Mouse (Mus musculus): ENCODE data around the gene Gm13420.
A peak's percentile ranks its signal among the peaks of the same experiment; 100 is the strongest.
"Not testable (repeated sequence)": the region's sequence is repeated elsewhere in the genome, so short reads cannot be mapped to it uniquely, and the experiment has no call there.

Gm13420 gene

DNA sequence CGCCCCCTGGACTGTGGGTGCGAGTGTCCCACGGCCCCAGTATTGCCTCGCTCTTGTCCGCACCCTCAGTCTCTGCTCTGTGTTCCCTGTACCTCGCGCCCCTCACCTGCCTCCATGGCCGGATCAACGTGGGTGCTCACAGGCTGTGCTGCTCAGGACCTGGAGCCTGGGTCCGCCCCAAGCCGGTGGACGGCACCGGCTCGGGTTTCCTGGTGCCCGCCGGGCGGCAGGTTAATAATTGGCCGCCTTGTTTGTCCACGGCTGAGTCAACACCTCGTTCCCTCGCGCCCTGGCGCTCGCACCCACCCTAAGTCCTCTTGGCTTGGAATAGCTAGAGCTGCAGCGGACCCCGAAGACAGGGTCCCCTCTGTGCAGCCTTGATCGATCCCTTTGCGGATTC, at the start of gene Gm13420:
Gm13420 (minus strand) TSS at position 189 of the 400 bp plus-strand sequence.
- no peak for DNase-seq (ENCODE audit: low read depth, low spot score)

- DNase-seq (ENCODE audit: low read depth, low spot score), result no peak
Measured at GRCm38 (mm10) chr2:29792772-29793487, 41.4 kb upstream of the Gm13420 start.

DNA sequence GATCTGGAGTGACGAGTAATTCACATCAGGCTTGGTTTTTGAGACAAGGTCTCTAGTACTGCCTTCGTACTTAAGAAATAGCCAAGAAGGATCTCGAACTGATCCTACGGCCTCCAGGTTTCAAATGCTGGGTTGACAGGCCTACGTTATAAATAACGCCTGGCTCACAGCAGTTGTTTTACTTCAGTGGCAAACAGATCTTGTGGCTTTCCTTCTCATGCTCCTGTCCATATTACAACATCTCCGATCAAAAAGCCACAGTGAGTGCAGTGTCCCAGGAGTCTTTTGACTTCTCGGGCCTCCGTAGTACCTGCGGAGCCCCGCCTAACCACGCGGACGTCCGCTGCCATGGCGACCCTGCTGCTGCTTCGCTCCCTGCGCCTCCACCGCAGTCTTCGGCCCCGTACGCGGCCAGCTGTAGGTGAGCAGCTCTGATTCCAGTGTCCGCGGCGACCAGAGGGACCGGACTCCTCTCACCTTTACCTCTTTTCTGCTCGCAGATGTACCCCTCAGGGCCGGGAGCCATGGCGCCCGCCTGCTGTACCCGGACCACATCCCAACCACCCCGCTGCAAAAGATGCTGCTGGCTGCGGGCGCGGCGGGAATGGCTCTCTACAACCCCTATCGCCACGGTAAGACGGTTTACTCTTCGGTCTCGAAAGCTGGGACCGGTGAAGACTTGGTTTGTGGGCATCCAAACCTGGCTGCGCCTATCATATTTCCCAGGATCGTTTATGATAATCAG, 36.6 kb upstream of the Gm13420 start, which contains the start of gene Trub2:
Trub2 (minus strand) TSS at position 566 of the 745 bp plus-strand sequence.
- peak; percentile 87 for DNase-seq (ENCODE audit: low read depth, low spot score)

DNA sequence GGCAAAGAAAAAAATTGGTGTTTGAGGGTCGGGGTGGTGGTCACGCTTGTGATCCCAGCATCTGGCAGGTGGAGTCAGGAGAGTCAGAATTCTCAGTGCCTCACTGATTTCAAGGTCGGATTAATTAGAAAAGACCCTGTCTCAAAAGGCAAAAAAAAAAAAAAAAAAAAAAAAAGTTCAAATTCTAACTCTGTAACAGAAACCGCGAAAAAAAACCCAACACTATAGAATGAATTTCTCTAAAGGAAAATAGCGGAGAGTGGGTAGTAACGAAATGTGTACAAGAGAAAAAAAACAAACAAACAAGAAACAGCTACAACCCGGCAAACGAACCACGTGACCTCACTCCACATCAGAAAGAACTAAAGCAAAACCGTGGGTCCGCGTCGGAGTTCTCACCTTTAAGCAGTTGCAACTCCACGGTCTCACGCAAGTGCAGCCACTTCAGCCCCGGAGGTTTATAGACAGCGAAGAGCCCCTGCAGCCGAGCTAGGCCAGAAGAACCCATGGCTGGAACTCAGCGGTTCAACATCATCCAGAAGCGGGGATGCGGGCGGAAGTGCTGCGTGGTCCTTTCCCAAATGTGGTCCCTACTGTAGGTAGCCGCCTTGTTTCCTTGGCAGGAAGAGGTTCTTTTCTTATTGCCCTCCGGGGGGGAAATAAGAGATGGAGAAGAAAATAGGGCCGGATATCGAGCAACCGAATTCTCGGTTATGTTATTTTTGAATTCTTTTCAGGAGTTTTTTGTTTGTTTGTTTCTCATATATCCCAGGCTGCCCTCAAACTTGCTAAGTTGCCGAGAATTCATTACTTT, 35.8 kb upstream of the Gm13420 start, which contains the start of gene Coq4:
Coq4 (plus strand) TSS at position 390 of the 814 bp plus-strand sequence.
- DNase-seq (ENCODE audit: low read depth, low spot score), result peak; percentile 95

DNA sequence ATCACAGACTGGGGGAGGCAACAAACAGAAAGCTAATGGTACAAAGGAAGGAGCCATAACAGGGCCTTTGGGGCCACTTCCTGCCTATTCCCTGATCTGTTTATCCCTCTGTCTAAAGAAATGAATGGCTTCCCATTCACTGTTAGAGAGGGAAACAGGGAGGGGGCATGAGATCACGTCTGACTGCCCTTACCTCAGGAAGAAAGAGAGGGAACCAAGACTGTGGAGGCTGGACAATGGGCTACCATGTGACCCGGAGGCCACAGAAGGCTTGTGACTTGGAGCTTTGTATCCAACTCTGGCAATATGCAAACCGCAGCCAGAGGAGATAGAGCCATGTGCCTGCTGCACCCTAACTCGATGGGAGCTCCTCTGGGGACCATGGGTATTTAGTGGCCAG, 32.8 kb upstream of the Gm13420 start:
- DNase-seq (ENCODE audit: low read depth, low spot score), result no peak

- not testable (repeated sequence) for DNase-seq (ENCODE audit: low read depth, low spot score)
Measured at GRCm38 (mm10) chr2:29781256-29781655, 29.8 kb upstream of the Gm13420 start.

GRCm38 (mm10) chr2:29773323-29773722, 21.8 kb upstream of the Gm13420 start:
- no peak for DNase-seq (ENCODE audit: low read depth, low spot score)

DNA sequence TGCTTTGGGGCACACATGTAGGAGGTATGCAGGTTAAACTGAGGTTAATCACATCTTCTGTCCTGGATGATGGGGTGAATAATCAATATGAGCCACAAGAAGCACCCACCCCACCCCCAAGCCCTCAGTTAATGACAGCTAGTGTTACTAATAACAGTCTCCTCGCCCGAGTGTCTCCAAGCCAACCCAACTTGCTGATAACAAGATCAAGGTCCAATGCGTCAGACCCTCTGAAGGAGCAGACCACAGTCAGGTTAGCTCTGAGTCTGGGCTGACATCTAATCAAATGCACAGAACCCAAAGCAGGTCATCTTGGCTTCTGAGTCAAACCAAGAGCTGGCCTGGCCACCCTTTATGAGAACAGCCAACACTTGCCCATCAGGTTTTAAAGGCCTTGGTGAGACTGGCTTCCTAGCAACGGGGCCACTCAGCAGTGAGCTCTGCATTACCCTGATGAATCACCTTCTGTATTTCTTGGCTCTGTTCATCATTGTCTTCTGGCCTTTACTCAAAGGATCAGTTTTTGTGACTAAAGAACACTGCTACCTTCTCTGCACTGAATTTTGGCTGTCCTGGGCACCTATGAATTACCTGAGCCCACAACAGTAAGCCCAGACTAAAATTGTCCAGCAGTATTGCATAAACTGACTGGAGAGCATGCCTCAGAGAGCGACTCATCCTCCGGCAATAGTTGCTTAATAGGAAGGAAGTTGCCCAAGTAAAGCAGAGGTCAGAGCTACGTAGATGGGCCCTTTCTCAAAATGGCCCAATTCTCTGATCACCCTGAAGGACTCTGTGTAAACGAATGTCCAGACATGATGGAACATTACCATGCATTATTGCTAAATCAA, 20.4 kb upstream of the Gm13420 start:
- DNase-seq (ENCODE audit: low read depth, low spot score), result no peak

DNA sequence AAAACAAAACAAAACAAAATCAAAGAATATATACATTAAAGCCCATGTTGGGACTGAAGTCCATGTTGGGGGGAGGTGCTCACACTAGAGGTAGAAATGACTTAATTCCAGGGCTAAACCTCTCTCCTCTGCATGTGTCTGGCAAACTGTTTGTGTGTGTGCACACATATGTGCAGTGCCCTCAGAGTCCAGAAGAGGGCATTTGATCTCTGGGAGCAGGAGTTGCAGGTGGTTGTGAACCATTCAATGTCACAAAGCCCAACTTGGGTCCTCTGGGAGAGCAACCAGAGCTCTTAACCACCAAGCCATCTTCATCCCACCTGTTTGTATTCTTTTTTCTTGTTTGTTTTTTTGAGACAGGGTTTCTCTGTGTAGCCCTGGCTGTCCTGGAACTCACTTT, 18.7 kb upstream of the Gm13420 start:
- no peak for DNase-seq (ENCODE audit: low read depth, low spot score)

GRCm38 (mm10) chr2:29768901-29769300, 17.4 kb upstream of the Gm13420 start:
- no peak for DNase-seq (ENCODE audit: low read depth, low spot score)

GRCm38 (mm10) chr2:29767976-29768709, 16.7 kb upstream of the Gm13420 start:
- DNase-seq (ENCODE audit: low read depth, low spot score), result no peak

GRCm38 (mm10) chr2:29764831-29765230, 13.3 kb upstream of the Gm13420 start:
- DNase-seq (ENCODE audit: low read depth, low spot score), result peak; percentile 77

- DNase-seq (ENCODE audit: low read depth, low spot score), result no peak
Measured at GRCm38 (mm10) chr2:29755693-29756092, 4.2 kb upstream of the Gm13420 start.

DNA sequence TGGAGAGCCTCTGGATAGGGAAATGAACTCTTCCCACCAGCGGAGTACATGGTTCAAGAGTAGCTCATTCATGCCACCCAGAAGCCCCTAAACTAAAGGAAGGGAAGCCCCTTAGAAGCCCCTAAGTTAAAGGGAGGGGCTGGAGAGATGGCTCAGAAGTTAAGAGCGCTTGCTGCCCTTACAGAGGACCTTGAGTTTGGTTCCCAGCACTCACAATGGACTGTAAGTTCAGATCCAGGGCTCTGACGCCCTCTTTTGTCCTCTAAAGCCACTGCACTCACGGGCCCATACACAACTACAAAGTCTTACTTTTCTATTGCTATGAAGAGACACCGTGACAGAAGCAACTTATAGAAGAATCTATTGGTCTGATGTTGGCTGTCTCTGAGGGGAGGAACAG, 912 bp upstream of the Gm13420 start:
- no peak for DNase-seq (ENCODE audit: low read depth, low spot score)

DNA sequence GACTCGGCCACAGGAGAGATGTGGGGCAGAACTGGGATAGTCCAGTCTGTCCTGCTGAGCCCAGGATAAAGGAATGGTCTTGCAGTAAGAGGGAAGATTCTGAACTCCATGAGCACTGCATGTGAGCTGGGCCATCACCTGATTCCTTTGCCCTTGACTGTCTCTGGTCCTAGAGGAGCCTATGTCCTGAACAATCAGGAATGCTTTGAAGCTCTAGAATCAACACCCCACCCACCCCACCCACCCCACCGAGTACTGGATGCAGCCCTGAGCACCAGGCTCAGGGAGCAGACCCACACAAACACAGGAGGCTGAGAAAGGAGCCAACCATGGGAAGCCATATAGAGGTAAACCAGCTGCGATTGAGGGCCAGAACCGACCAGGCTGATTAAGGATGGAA, 3.0 kb downstream of the Gm13420 start:
- no peak for DNase-seq (ENCODE audit: low read depth, low spot score)

DNA sequence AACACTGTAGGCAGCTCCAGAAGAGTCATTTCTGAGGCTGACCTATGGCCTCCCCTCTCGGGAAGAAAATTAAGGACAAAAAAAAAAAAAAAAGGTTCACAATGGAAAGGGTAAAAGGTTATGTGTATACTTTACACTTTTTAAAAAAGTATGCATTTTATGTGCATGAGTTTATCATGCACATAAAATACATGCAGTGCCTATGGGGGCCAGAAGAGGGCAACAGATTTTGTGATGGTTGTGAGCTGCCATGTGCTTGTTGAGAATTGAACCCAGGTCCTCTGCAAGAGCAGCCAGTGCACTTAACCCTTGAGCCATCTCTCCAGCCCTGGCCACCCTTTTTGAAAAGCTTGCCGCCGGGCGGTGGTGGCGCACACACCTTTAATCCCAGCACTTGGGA, 3.6 kb downstream of the Gm13420 start:
- DNase-seq (ENCODE audit: low read depth, low spot score), result peak; percentile 32

DNA sequence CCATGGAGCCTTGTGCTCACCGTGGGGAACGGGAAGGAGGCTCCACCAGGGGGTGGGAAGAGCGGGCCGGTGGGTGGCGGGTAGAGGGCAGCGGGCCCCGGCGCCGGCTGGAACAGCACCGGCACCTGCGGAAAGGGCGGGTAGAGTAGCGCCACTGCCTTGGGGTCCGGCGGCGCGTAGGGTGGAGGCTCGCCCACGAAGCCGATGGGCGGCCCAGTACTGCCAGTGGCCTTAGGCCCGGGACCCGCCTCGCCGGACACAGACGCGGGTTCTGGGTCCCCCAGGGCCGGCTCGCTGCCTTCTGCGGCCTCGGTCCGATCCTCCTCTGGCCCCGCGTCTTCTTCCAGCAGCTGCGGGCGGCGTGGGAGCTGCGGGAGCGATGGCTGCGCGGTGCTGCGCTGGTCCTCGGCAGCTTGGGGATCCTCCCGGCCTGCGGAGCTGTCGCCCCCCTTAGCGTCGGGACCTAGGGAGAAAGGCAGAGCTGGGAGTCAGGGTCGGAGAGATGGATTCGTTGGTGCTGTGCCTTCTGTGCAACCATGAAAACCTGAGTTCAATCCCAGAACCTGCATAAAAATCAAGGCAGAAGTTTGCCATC, 4.2 kb downstream of the Gm13420 start:
- no peak for DNase-seq (ENCODE audit: low read depth, low spot score)

DNA sequence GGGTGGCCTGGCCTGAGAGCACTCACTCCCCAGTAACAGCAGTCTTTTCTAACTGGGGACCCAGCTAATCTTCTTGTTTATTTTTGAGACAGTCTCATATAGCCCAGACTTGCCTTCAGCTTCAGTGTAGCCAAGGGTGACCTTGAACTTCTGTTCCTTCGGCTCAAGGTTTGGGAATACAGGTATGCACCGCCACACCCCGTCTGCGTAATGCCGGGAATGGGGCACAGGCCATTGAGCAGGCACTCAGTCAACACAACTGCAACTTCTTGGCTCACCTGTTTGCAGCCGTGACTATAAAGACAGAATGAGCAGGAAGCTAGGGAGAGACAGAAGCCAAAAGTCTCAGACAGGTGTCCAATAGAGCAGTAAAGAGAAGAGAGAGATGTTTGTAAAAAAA, 7.2 kb downstream of the Gm13420 start:
- DNase-seq (ENCODE audit: low read depth, low spot score), result no peak

- DNase-seq (ENCODE audit: low read depth, low spot score), result no peak
Measured at GRCm38 (mm10) chr2:29741207-29741606, 10.3 kb downstream of the Gm13420 start.

DNA sequence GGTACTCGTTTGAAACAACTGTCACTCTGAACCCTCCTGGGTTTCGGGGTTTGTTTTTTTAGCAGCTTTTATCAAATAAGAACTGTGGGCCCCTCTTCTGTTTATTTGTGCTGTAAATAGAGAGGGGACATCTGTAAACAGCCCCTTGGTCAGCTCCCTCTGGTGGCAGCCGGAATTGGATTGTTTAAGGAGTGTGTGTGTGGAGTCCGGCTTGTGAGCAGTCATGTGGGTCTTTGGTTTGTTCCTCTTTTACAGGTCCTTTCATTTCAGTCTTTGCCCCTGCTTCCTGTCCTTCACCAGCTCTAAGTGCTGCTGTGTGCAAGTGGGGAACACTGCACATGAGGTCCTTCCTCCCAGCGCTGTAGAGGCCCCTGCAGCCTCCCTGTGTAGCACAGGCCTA, 12.1 kb downstream of the Gm13420 start:
- no peak for DNase-seq (ENCODE audit: low read depth, low spot score)

All from CD4-positive, CD25-positive, alpha-beta regulatory T cell, adult 2 months (primary cell).